Mouse (Mus musculus): ENCODE measurements at regions not wholly inside any gene's neighbourhood (a gene's known extent, or its start where the extent isn't known, plus 50 kb on each side); places are given as distances from the start of the nearest gene placed in this dataset.

DNA sequence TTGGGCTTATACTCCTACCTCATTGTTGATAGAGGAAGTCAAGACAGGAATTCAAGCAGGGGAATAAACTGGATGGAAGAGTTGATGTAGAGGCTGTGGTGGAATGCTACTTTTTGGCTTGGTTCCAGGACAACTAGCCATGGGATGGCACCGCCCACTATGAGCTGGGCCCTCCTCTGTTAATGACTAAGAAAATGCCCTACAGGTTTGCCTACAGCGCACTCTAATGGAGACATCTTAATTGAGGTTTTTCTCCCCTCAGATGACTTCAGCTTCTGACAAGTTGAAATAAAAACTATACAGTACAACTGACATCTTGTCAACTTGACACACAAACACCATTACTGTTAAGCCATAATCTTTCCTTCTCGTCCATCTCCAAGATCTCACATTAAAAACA is 115.2 kb upstream of the Aoah start:
- TF ChIP-seq CTCF (conservative IDR thresholded peaks at IDR 0.05 in 1 of 2, IDR thresholded peaks at IDR 0.05 in 1 of 2; ENCODE audit: low read depth in 2 of 2, low read length in 2 of 2) (peak in 1 of 2 experiments; percentile 58; a peak in 2 of 4 replicates), SIN3A (IDR thresholded peaks at IDR 0.05; ENCODE audit: low read length) (no peak), ZC3H11A (IDR thresholded peaks at IDR 0.05; ENCODE audit: low read depth, low read length) (no peak), POLR2A (IDR thresholded peaks at IDR 0.05; ENCODE audit: low read depth, low read length) (no peak)

Measured in CH12.LX (cell line).